Mouse (Mus musculus) heart, embryonic 13.5 days (tissue): ENCODE measurements around the gene Spop. TPM values are rescaled to one million over a fixed set of nuclear protein-coding genes. Genes with fewer than 3 reads are reported as not detected.

ENCODE experiments used
- ATAC-seq: fragments of 200-750 bp; cut with Nextera tagmentation; 2 replicates; pipeline ENCODE4 v1.8.0; 2017; ENCODE audit warnings: moderate TSS enrichment; ENCODE audit not compliant: insufficient number of reproducible peaks, low FRiP score, low TSS enrichment; ENCODE audit errors: extremely low read depth
- H3K27ac ChIP-seq: fragments of 300-500 bp; sonication (generic); replicated peaks from 2 replicates; pipeline ENCODE4 v1.5.1; 2015; ENCODE audit warnings: moderate library complexity, mild to moderate bottlenecking, inconsistent platforms
- H3K27me3 ChIP-seq: fragments of 300-500 bp; sonication (generic); replicated peaks from 2 replicates; pipeline ENCODE4 v1.6.1; 2015; ENCODE audit warnings: mild to moderate bottlenecking, inconsistent platforms
- H3K36me3 ChIP-seq: fragments of 300-500 bp; sonication (generic); 2 replicates; pipeline ENCODE4 v1.6.1; 2015; ENCODE audit warnings: mild to moderate bottlenecking, inconsistent platforms
- H3K4me1 ChIP-seq: fragments of 300-500 bp; sonication (generic); 2 replicates; pipeline ENCODE4 v1.6.1; 2015; ENCODE audit warnings: inconsistent platforms
- H3K4me2 ChIP-seq: fragments of 300-500 bp; sonication (generic); 2 replicates; pipeline ENCODE4 v1.6.1; 2015; ENCODE audit warnings: inconsistent platforms, mild to moderate bottlenecking, moderate library complexity
- H3K4me3 ChIP-seq: fragments of 300-500 bp; sonication (generic); 2 replicates; pipeline ENCODE4 v1.5.1; 2015; ENCODE audit warnings: moderate library complexity, mild to moderate bottlenecking, inconsistent platforms
- H3K9ac ChIP-seq: fragments of 300-500 bp; sonication (generic); 2 replicates; pipeline ENCODE4 v1.6.1; 2015; ENCODE audit warnings: inconsistent platforms, mild to moderate bottlenecking, moderate library complexity
- H3K9me3 ChIP-seq: fragments of 300-500 bp; sonication (generic); 2 replicates; pipeline ENCODE4 v1.6.1; 2016; ENCODE audit warnings: inconsistent platforms
- WGBS: fragments of 180-500 bp; shearing (Covaris S2); methylation state at CpG from one replicate; pipeline ENCODE4 v1.1.7; 2015; ENCODE audit warnings: mixed read lengths; 5-methylcytosine and 5-hydroxymethylcytosine counted together
- polyA plus RNA-seq: library from polyadenylated mRNA; unstranded; fragments of >200 nt; fragmentation: Nextera tagmentation; extraction: Ambion mirVana; gene quantifications from 2 replicates; pipeline ENCODE4 v1.2.1, GENCODE M21; 2015

Spop gene
- polyA plus RNA-seq, 1 experiment from 2014 or later, result 105 TPM

GRCm38 (mm10) chr11:95392223-95392667, 21.6 kb upstream of the Spop start:
- no peak for ATAC-seq
- 51% methylated on average over 7 of the region's 7 CpGs for WGBS

DNA sequence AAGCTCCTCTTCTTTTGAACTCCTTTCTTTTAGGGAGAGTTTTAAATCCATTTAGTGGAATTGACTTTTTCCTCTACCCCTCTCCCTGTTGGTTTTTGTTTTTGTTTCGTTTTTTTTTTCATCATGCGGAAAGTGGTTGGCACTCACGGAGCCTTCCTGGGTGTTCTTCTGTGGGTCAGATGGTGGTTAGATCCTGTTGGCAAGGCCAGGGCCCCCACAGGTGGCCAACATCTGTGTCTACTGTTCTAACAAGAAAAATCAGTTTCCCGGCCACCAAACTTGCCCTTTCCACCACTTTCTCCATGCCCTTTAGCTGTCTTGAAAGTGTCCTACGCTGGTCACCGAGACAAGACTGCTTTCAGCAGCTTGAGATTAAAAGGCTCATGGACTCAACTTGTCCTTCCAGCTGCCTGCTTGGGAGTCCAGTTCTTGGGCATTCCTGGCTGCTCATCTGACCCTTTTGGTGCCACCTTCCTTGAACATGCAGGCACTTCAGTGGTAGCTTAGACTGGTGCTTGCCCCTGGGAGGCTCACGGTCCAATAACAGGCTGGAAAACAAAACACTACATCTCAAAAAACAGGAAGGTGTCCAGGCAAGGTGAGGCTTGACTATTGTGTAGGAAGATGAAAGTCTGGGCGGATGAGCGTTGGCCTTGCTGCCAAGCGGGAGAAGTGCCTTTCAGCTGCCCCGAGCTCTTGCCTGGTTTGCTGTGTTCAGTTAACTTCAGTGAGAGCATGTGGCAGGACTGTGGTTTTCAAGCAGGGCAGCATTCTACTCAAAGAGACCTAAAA, 21.0 kb upstream of the Spop start:
- Histone ChIP-seq H3K9me3 (no peaks in the 10 kb centered on the region), H3K9ac (no peak overlapping the region), H3K27ac (no peak overlapping the region), H3K4me1 (no peaks in the 10 kb centered on the region), H3K36me3 (peaks cover 45% of the 10 kb centered on the region), H3K27me3 (no peaks in the 10 kb centered on the region), H3K4me3 (no peak overlapping the region), H3K4me2 (no peak overlapping the region)
- ATAC-seq, result no peak
- 77% methylated on average over 11 of the region's 11 CpGs for WGBS

More at GRCm38 (mm10) chr11:95392223-95392667, 21.6 kb upstream of the Spop start:
- no peaks in the 10 kb centered on the region for H3K9me3 ChIP-seq
- H3K27me3 ChIP-seq, result no peaks in the 10 kb centered on the region
- H3K4me2 ChIP-seq, result no peak overlapping the region
- H3K9ac ChIP-seq, result no peak overlapping the region
- H3K4me3 ChIP-seq, result no peak overlapping the region
- H3K27ac ChIP-seq, result no peak overlapping the region
- H3K36me3 ChIP-seq, result peaks cover 51% of the 10 kb centered on the region
- no peaks in the 10 kb centered on the region for H3K4me1 ChIP-seq

DNA sequence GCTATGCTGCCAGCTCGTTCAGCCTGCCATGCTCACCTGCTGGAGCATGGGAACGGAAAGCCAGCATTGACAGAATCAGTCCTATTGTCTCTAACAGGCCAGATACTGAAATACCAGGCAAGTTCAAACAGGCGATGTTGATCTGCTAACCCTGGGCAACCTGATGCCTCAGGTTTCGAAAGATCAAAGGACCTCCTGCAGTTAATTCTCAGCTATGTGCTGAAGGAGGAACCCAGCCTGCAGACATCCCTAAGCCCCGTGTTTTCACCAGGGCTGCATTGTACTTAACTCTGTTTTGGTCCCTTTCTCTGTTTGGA, 20.4 kb upstream of the Spop start:
- Histone ChIP-seq H3K9me3 (no peaks in the 10 kb centered on the region), H3K4me3 (no peak overlapping the region), H3K27me3 (no peaks in the 10 kb centered on the region), H3K36me3 (peaks cover 39% of the 10 kb centered on the region), H3K4me1 (no peaks in the 10 kb centered on the region), H3K27ac (no peak overlapping the region), H3K4me2 (no peak overlapping the region), H3K9ac (no peak overlapping the region)
- 31% methylated on average over 5 of the region's 5 CpGs for WGBS
- no peak for ATAC-seq

DNA sequence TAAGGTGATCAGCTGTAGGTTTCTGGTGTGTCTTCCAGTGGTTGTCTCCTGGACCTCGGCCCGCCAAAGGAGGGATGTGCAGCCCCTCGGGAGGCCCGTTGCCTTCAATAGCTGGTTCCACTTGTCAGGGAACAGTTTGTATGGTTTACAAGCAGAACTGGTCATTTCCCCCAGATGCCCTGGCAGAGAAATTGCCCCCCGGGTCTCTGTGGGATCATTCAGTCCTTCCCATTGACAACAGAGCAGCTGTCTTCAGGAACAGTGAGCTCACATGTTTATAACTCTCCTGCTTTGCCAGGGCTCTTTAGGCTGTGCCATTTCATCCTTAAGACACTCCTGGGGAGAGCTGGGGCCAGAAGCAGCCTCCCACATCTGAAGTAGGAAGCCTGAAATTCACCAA, 19.8 kb upstream of the Spop start:
- H3K9ac ChIP-seq, result no peak overlapping the region
- H3K9me3 ChIP-seq, result no peaks in the 10 kb centered on the region
- H3K27ac ChIP-seq, result no peak overlapping the region
- 55% methylated on average over 5 of the region's 5 CpGs for WGBS
- no peak overlapping the region for H3K4me3 ChIP-seq
- H3K36me3 ChIP-seq, result peaks cover 33% of the 10 kb centered on the region
- no peak overlapping the region for H3K4me2 ChIP-seq
- no peaks in the 10 kb centered on the region for H3K4me1 ChIP-seq
- ATAC-seq, result no peak
- peaks cover 1% of the 10 kb centered on the region; the same call in 1 of the 2 replicates for H3K27me3 ChIP-seq

DNA sequence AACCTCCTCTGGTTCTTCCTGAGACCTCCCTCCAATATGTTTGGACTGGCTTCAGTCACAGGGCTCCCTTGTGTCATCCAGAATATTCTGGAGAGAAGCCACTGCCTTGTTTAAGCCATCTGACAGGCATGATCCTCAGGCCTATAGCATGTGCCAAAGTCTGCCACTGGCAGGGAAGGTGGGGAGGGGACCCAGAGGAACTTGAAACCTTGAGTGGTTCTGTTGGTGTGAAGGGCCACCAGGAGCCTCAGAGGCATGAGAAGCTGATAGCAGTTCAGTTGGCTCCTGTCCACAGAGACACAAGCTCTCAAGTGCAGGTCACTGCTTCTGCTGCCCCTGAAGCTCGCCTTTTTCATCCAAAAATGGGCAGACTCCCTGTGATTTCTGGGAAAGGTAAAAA, 17.3 kb upstream of the Spop start:
- Histone ChIP-seq H3K9me3 (no peaks in the 10 kb centered on the region), H3K4me2 (no peak overlapping the region), H3K4me3 (no peak overlapping the region), H3K27me3 (peaks cover 13% of the 10 kb centered on the region; the same call in 1 of the 2 replicates), H3K27ac (no peak overlapping the region), H3K4me1 (no peaks in the 10 kb centered on the region), H3K36me3 (peaks cover 8% of the 10 kb centered on the region), H3K9ac (no peak overlapping the region)
- no peak for ATAC-seq
- 55% methylated on average over 1 of the region's 1 CpGs for WGBS

DNA sequence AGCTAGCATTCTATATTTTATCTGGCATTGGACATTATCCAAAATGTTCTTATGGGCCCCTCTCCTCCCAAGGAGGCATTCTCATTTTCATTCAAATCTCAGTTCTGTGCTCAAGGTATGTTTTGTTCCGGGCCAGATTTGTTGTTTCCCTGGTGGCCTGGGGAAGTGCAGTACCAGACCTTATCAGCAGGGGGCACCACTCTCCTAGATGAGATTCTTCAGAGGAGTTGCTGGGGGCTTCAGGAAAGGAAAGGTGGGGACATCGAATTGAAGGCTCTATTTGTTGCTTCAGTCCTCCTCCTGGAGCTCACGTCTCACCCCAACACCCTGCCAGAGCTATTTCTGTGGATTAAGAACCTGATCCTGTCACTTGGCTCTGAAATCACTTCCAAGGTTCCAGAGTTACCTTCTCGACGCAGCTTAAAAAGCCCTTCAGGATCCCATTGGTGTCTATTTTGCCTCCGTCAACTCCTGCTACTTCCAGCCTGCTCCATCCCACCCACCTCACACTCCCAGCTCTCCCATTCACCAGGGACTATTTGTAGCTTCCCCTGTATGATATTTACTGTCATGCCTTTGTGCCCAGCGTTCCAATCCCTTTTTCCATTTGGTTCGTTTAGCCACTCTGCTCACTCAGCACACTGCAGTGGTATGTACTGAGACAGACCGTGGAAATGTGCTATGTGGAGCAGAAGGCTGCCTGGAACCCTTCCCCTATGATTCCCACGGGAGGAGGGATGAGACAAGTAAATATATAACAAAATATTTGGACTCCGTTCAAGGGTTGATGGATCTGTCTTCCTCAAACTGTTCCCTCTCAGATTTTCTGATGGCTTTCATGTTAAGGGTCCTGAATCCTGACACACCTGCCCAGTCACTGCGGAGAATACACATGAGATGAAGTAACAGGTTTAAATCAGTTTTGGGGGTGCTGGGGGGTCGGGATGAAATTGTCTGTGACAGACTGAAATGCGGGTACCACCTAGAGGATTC, 15.7 kb upstream of the Spop start:
- no peaks in the 10 kb centered on the region for H3K9me3 ChIP-seq
- no peak for ATAC-seq
- no peak overlapping the region for H3K27ac ChIP-seq
- H3K4me2 ChIP-seq, result peak overlapping the region; percentile 30
- 0 out of 2 replicates have a peak overlapping the region, but pooled peaks have one; percentile 5 for H3K4me3 ChIP-seq
- H3K36me3 ChIP-seq, result no peaks in the 10 kb centered on the region
- 52% methylated on average over 14 of the region's 14 CpGs for WGBS
- peak overlapping the region; percentile 15; the same call in 1 of the 2 replicates for H3K9ac ChIP-seq
- peaks cover 13% of the 10 kb centered on the region; the same call in 1 of the 2 replicates for H3K27me3 ChIP-seq
- H3K4me1 ChIP-seq, result peaks cover 13% of the 10 kb centered on the region

GRCm38 (mm10) chr11:95399520-95400020, 14.3 kb upstream of the Spop start:
- H3K27ac ChIP-seq, result no peak overlapping the region
- no peak overlapping the region for H3K4me3 ChIP-seq
- H3K9ac ChIP-seq, result no peak overlapping the region
- H3K4me1 ChIP-seq, result peaks cover 22% of the 10 kb centered on the region
- no peaks in the 10 kb centered on the region for H3K9me3 ChIP-seq
- no peak for ATAC-seq
- no peak overlapping the region for H3K4me2 ChIP-seq
- WGBS, result 75% methylated on average over 13 of the region's 13 CpGs
- no peaks in the 10 kb centered on the region for H3K36me3 ChIP-seq
- H3K27me3 ChIP-seq, result peaks cover 13% of the 10 kb centered on the region; the same call in 1 of the 2 replicates

GRCm38 (mm10) chr11:95401568-95401967, 12.3 kb upstream of the Spop start:
- Histone ChIP-seq H3K4me3 (no peak overlapping the region), H3K4me1 (peaks cover 22% of the 10 kb centered on the region), H3K27me3 (peaks cover 13% of the 10 kb centered on the region; the same call in 1 of the 2 replicates), H3K27ac (no peak overlapping the region), H3K36me3 (no peaks in the 10 kb centered on the region), H3K9ac (no peak overlapping the region), H3K9me3 (no peaks in the 10 kb centered on the region), H3K4me2 (no peak overlapping the region)
- 77% methylated on average over 5 of the region's 5 CpGs for WGBS
- no peak for ATAC-seq

- no peak for ATAC-seq
- Histone ChIP-seq H3K9ac (no peak overlapping the region; the same call in 1 of the 2 replicates), H3K27ac (peak overlapping the region; percentile 80), H3K4me2 (peak overlapping the region; percentile 39), H3K4me1 (peaks cover 22% of the 10 kb centered on the region), H3K36me3 (no peaks in the 10 kb centered on the region), H3K4me3 (no peak overlapping the region), H3K27me3 (peaks cover 13% of the 10 kb centered on the region; the same call in 1 of the 2 replicates), H3K9me3 (no peaks in the 10 kb centered on the region)
- 22% methylated on average over 5 of the region's 5 CpGs for WGBS
Measured at GRCm38 (mm10) chr11:95402196-95402595, 11.7 kb upstream of the Spop start.

DNA sequence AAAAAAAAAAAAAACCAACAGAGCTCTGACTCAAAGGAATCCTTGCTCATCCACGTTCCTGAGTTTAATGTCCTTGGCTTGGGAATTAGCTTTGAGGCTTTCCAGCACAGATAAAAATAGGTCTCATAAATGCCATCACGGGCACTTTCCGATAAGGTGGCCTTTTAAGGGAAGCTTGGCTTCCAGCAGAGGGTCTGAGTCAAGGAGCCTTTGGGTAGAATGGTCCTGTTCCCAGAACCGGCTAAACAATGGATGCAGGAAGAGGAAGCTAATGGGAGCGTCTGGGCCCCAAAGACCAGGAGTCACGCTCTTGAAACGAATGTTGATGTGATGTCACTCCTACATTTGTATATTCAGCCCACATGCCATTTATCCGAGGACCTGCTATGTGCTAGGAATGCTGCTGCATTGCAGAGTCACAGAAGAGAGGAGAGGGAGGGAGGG, 11.2 kb upstream of the Spop start:
- peaks cover 13% of the 10 kb centered on the region; the same call in 1 of the 2 replicates for H3K27me3 ChIP-seq
- 8% methylated on average over 8 of the region's 8 CpGs for WGBS
- peak overlapping the region; percentile 17; the same call in 1 of the 2 replicates for H3K9ac ChIP-seq
- no peaks in the 10 kb centered on the region for H3K9me3 ChIP-seq
- H3K4me2 ChIP-seq, result peak overlapping the region; percentile 39
- H3K27ac ChIP-seq, result peak overlapping the region; percentile 80
- no peak overlapping the region for H3K4me3 ChIP-seq
- no peak for ATAC-seq
- H3K4me1 ChIP-seq, result peaks cover 22% of the 10 kb centered on the region
- H3K36me3 ChIP-seq, result no peaks in the 10 kb centered on the region
